Mouse (Mus musculus) effector memory CD4-positive, alpha-beta T cell, adult 7 months (primary cell): ENCODE results near the gene Igf1r. TPM values are rescaled to one million over a fixed set of nuclear protein-coding genes. Genes with fewer than 3 reads are reported as not detected.

ENCODE experiments used
- polyA plus RNA-seq: library from polyadenylated mRNA; unstranded; fragments of 100-300 nt; shearing (Covaris generic); gene quantifications from one replicate; pipeline ENCODE4 v1.2.1, GENCODE M21; 2017

Igf1r gene
- polyA plus RNA-seq = 4.0 TPM

GRCm38 (mm10) chr7:67952777-67953700 lies at the start of gene Igf1r:
Gene Igf1r (plus strand): TSS chr7:67952827.

GRCm38 (mm10) chr7:68264028-68264453 lies 311.4 kb downstream of the Igf1r start, which contains the start of gene Pgpep1l:
Gene Pgpep1l (minus strand): TSS chr7:68264233.

GRCm38 (mm10) chr7:68273515-68273914 lies 320.9 kb downstream of the Igf1r start, which contains the start of gene Fam169b:
Gene Fam169b (plus strand): TSS chr7:68273839.

Other genes starting within 250 kb of the Igf1r start
- 0.15 TPM for gene Synm, start 193.1 kb upstream of the Igf1r start, polyA plus RNA-seq